Mouse (Mus musculus) fibroblast of lung, adult 2 months (primary cell): ENCODE data around the gene Elavl2.

Experiments used
- DNase-seq: peaks from one replicate; pipeline ENCODE4 v3.0.0-alpha.2; 2011; ENCODE audit warnings: low read depth

The Elavl2 gene

GRCm38 (mm10) chr4:91208415-91209292 lies 191.9 kb downstream of the Elavl2 start:
- no peak for DNase-seq
